Mouse (Mus musculus) adrenal gland, postnatal 14 days (tissue): ENCODE data around the gene Rpp14. TPM values are rescaled to one million over a fixed set of nuclear protein-coding genes. Genes with fewer than 3 reads are reported as not detected.

Experiments used
- DNase-seq: peaks from one replicate; pipeline ENCODE4 v3.0.0; 2021; ENCODE audit warnings: mixed read lengths
- total RNA-seq: library from RNA; stranded (reverse); gene quantifications from 2 replicates; pipeline ENCODE4 v1.2.3, GENCODE M21; 2021

Rpp14 gene
- total RNA-seq, 1 experiment from 2014 or later, result 35.8 TPM

DNA sequence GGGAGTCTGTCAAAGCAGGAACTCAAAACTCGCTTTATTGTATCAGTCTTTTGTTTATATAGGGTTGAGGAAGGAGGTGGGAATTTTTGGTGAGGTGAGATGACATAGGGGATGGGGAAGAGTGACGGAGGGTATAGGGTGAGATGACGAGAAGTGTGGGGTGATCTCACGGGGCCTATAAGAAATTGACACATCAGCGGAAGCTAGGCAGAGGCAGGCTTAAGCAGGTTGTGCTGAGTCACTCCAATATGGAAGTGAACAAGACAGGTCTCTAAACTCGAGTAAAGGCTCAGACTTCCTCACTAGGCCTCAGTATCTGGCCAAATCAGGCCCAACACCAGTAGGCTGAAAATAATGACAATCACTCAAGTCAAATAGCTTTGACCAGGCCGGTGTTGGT, 20.2 kb upstream of the Rpp14 start:
- no peak for DNase-seq

DNA sequence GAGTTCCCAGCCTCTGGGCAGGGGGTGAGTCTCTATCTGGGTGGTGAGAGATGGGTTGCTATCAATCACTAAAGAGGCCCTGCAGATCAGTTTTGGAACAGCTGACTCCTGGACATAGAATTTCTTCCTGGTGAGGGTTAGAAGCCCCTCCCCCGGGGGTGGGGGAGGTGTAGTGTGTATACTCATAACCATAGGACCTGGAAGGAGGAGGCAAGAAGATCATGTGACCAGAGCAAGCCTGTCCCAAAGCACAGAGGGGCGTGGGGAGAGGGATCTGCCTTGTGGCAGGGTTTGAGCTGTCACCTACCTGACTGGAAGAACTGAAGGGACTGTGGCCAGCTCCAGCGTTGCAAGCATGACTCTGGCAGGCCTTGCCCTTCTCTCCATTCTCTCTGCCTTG, 18.1 kb upstream of the Rpp14 start:
- DNase-seq, result no peak

DNA sequence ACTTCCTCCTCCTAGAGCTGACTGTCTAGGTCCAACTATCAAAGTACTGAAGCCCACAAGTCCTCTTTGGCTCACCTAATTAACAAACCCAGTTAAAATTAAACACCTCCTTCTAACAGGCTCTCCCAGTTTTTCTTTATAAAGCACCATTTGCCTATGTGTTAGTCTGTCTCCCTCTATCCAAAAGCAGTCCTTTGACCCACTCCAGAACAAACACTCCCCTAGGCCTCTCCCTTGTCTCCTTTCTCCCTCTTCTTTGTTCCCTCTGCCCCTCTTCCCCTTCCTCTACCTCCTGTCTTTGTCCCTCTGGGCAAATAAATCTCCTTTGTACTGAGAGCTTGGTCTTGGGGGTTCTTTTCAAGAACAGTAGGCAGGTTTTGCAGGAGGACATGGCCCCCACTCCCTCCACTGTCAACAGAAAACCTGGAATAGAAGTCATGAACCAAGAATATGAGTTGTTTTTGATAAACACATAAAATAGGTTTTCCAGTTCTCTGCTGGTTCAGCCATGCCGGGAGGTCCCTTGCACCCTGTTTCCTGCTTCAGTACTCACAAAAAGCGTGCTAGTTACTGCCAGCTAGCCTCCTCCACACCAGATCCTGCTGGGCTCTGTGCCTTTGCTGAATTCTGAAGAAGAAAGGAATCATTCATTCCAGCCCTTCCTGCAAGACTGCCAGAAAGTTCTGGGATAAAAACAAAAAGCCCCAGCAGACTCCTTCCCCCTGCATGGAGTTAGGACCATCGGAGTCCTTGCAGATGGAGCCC, 17.4 kb upstream of the Rpp14 start:
- no peak for DNase-seq

DNA sequence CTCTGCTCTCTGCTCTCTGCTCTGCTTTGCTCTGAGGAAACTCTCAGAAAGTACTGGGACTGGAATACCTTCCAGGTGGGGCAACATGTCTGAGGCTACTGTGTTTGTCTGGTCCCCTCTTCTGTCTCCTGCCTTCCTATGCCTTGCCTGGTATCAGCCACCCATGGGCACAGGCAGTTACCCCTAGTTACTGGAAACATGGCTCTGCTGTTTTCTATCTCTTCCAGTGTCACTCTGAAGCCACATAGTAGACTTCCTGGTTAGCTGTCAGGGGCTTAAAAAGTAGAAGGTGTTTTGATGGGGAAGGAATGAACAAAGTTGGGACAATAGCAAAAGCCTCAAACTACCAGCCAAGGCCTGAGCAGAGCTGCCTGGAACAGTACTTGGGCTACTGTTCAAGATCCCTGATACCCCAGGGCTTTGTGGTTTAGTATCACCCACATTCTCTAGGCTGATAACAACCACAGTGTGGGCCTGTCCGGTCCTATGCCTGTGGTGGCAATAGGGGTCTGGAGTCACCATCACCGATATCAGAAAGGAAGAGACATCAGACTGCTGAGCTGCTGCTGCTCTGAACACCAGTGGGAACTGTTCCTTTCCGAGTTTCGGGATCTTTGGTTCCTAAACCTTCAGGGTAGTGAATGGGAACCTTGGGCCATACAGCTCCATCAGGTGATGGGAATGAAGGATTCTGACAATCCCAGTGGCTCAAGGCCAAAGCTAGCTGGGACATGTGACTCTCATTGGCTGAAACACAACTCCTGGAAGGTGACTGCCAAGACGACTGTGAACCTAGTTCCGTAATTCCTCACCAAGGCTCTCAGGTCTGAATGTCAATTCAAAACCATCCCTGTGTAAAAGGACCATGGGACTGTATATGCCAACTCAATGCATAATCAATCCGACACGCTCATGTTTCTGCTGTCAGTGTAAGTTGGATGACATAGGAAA, 16.1 kb upstream of the Rpp14 start:
- peak; percentile 50 for DNase-seq

DNA sequence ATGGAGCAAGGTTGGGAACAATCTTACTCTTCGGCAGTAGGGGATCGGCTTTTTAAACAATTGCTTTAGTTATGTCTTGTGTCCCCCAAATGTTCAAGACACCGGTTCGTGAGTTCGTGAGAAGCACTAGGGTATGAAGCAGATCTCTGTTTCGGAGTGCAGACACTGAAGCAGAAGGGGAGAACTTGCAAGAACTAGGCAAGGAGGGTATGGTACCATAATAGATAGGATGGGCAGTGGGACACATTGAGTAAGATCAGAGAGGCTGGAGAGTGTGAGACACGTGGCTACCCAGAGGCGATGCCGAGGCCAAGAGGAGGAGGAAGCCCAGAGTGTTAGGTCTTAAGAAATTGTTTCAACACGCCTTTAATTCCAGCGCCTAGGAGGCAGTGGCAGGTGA, 551 bp downstream of the Rpp14 start:
- peak; percentile 56 for DNase-seq

DNA sequence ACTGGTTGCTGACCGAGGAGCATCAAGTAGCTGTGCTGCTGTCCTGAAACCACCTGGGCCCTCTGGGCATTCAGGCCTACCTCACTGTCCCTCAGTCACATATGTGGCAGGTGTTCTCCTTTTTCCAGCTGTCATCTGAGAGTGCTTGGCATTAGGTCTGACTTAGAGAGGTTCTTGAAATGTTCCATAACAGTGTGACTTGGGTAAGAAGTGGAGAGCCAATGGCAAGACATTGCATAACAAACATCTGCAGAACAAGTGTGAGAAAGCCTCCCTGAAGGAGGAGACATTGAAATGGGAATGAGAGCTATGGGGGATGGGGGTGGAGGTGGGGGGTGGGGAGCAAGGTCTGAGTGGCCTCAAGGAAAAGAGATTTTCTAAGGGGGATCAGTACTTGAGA, 2.8 kb downstream of the Rpp14 start:
- DNase-seq, result no peak

DNA sequence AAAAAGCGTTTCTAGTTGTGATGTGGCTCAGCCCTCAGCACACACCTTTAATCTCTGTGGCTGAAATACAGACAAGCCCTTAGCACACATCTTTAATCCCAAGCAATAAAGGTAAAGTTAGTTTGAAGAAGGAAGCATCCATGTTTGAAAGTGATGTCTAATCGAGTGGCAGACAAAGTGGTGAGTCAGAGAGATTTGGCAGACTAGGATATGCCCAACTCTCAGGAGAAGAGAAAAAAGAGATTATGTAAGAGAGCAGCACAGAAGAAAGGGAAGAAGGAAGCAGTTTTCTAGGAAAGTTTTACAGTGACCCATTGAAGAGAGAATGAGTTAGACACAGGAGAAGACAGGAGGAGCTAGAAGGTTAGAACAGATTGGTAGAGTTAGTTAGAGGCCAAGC, 8.8 kb downstream of the Rpp14 start:
- no peak for DNase-seq

DNA sequence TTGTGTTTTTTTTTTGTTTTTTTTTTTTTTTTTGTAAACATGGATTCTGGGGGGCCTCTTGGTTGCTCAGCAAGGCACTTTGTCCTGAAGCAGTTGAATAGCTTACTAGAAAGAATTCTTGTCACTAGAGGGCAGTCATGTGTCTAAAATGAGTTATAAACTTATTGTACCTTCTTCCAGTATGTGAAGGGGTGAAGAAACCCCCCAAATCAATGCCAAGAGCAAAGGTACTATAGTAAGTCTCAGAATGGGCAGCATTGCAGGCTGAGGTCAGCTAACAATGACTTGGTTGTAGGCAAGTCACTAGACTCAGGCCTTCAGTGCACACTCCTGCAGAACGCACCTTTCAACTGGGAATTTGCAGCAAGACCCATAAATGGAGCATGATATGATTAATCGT, 12.4 kb downstream of the Rpp14 start:
- no peak for DNase-seq

DNA sequence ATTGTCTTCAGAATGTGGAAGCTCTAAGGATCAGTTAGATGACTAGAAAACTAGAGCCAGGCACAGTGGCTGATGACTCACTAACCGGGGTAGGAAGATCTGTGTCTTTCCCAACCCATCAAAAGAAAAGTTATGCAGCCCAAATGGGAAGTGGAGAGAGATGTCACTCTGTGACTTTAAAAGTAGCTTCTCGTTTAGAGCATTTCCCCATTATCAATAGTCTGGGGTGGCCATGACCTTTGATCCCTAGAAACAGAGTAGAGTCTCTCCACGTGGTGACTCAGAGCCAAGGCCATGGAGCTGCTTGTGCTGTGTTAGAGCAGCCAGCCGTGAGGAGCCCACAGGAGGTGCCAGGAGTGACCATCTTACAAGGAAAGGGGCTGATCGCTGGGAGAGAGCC, 13.3 kb downstream of the Rpp14 start:
- peak; percentile 74 for DNase-seq

DNA sequence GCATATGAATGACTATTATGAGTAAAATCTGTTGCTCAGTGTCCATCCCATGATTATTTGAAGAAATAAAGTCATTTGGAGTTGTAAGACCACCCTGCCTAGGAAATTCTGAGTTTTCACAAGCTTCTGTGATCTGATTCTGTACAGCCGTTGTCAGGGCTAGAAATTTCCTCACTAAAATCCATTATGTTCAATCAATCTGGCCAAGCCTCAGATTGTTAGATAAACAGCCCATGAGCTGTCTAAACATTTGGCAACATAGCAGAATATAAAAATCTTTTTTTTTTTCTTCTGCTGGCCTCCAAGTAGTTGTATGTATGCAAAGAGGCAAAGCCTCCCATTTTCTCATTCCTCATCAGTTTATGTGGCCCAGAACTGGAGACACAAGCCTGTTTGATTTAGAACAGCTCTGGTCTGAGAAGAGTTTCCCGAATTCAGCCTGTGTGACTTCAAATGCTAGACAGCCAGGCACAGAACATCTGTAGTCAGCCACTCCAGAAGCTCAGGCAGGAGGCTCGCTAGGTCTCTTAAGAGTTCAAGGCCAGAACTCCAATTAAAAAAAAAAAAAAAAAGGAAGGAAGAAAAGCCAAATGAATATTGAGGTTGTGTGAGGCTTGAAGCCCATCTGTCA, 14.9 kb downstream of the Rpp14 start:
- no peak for DNase-seq

DNA sequence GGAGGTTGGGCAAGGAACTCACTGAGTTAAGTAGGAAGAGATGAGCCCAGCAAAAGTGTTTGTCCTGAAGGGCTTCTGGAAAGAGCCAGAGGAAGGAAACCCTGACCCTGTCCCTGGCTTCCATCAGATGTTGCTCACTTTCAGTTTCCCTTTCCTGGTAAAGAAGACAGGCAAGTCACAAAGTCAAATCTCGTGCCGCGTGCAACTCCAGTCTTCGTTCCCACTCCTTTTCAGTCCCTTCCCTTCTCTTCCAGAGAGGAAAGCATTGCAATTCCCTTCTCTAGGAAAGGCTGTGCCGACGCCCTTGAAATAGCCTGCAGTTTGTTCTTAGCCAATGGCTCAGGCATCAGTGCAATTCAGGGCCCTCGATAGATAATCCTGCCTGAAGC, 15.4 kb downstream of the Rpp14 start:
- DNase-seq, result peak; percentile 43

DNA sequence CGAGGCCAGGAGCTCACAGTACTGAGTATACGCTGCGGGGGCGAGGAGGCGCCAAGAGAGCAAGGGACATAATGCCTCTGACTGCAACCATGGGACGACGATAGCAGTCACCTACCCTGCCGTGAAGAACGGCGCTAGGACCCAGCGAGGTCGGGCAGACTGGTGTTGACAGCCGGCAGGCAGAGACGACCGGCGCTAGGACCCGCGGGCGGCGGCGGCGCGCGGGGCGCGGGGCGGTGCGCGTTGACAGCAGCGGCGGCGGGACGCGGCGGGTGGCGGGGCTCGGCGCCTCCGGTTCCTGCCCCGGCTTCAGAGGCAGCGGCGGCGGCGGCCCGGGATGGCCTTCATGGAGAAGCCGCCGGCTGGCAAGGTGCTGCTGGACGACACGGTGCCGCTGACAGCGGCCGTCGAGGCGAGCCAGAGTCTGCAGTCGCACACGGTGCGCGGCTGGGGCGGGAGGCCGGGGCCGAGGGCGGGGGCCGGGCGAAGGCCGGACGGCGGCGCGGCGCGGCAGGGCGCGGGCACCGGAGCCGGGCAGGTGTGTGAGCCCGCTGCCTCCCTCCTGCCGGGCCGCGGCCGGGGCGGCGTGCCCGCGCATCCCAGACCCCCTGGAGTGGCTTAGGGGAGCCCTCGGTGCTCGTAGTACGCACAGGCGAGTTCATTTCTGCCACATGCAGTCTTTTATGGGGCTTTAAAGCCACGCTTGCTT, 18.0 kb downstream of the Rpp14 start, which contains the start of gene Pxk:
TSS of gene Pxk (plus strand) at position 234 of the 709 bp plus-strand sequence.
- peak; percentile 97 for DNase-seq

DNA sequence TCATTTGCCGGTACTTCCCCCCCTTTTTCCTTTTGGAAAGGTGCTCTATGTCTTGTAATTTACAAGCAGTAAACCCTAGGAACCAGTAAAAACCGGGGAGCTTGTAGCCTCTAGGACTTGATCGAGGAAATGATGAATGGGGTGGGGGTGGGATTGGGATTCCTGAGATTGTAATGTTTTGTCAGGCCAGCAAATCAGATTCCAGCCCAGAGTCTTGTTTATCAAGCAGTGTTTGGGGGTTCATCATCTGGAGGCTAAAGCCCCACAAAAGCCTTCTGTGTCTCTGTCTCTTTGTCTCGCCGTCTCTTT, 18.5 kb downstream of the Rpp14 start:
- DNase-seq, result no peak

DNA sequence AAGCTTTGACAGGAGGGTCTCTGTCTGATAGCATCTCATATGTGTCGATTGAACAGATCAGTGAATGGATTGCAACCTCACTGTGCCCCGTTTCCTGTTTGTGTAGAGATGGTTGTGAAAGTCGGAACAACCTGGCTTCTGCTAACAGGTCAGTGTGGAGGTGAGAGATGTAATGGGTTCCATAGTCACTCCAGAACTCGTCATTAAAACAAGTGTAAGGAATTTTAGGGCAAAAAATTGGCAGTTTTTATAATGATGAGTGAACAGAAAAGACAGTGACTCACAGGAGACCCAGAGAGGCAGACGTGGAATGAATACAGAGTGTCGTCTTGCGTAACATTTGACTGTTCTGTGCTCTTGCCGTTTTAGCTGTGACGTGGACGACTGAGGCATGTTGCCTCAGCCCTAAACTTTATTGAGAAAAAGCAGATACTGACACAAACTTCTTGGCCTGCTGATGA, 19.4 kb downstream of the Rpp14 start:
- peak; percentile 53 for DNase-seq

DNA sequence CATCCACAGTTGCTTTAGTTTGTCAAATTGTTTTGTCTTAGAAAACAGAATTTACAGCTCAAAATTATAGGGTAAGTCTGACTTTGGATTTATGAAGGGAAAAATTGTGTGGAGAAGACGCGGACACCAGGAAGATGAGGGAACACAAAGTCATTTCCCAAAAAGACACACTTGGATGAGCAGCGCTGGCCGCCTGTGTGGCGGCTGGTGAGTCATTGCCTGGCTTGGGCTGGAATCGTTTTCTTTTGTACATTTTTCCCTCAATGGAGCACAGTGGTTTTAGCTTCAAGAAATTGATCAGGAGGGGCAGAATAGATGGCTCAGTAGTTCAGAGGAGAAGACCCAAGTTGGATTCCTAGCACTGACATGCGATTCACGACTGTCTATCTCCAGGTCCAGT, 21.7 kb downstream of the Rpp14 start:
- no peak for DNase-seq

DNA sequence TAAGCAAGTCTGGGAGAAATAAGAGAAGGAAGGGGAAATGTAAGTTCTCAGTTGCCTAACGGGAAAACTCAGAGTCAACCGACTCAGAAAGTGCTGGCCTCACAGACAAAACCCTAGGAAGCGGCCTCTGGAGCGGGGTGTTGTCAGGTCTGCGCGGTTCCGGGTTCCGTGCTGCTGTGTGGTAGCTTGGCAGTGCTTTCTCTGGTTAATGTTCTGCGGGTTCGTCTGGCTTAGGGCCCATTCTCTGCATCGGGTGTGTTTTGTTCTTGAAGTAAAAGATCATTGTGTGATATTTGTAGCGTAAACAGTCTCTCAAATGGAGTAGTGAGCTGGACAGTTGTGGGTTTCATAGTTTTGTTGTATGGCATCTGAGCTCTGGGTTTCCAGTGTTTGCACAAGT, 22.5 kb downstream of the Rpp14 start:
- no peak for DNase-seq

DNA sequence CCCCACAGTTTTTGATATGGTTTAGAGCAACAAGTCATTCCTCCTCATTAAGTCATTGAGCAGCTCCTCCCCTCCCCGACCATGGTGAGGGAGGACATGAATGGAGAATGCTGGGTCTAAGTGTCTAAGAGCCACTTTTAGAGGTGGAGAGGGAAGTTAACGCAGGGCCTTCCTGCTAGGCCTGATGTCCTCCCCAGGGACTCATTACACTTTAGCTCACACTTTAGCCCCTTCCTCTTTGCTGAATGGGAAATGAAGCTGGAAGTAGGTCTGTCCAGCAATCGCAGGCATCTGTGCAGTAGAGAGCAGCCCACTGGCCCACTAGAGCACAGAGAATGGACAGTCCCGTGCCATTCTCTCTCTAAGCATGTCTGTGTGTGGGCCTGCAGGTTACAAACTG, 27.9 kb downstream of the Rpp14 start:
- DNase-seq, result no peak

DNA sequence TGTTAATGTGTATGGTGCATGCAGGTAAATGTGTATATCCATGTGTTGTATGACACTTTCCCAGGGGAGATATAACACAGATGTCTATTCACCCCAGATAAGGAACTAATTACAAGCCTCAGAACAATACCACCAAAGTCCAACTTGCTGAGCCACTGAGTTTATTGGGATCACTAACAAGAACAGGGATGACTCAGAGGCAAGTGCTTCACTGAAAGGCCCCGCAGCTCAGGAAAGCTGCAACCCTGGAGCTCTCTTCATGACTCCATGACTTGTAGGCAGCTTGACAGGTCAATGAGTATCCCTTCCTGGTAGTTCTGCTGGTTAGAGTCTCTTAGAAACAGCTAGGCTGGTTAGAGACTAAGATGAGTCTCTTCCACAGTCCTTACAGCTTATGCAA, 28.8 kb downstream of the Rpp14 start:
- no peak for DNase-seq

DNA sequence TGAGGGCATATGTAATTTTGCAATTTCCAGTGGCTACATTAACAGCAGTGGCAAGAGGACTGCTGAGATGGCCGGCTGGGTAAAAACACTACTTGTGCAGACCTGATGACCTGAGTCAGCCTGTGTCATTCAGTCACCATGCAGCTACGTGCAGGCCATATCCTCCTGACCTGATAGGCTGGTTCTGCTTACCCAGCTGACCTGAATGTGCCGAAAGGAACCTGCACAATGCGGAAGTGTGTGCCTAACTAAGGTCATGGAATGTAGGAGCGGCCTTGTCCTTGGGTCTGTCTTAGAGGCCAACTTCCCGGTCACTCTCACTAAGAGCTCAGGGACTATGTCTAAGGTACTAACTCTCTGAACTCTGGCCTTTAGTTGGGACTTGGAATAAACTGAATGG, 31.4 kb downstream of the Rpp14 start:
- DNase-seq, result peak; percentile 21

DNA sequence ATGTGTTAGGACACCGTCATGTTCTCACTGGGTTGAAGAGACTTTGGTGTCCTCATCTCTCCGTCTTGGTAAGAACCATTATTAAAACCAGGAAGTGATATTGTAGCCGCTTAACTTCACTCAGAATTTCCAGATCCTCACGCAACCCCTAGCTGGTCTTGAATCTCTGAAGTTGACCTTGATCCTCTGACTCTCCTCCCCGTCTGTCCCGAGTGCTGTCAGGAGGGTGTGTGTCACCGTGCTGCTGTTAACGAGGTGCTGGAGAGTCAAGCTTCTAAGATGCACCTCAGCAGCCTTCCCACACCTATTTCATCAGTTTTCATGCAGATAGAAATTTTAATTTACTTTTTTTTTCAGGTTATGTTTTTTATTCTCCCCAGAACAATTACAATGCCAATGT, 31.9 kb downstream of the Rpp14 start:
- DNase-seq, result peak; percentile 35

DNA sequence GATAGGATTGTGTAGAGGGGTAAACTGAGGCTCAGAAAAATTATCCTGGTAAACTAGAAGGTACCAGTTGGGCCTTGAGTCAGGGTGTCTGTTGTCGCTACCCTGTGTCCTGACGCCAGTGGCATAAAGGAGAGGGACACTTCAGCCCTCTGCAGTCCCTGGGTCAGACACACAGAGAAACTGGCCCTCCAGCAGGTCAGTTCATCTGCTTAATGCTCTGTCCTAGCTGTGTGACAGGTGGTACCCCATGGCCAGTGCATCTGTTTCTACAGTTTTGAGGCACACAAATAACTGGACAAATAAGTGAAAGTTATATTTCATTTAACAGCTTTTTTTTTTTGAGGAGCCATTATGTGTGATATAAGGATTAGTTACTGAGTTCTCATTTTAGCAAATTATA, 33.4 kb downstream of the Rpp14 start:
- DNase-seq, result no peak

DNA sequence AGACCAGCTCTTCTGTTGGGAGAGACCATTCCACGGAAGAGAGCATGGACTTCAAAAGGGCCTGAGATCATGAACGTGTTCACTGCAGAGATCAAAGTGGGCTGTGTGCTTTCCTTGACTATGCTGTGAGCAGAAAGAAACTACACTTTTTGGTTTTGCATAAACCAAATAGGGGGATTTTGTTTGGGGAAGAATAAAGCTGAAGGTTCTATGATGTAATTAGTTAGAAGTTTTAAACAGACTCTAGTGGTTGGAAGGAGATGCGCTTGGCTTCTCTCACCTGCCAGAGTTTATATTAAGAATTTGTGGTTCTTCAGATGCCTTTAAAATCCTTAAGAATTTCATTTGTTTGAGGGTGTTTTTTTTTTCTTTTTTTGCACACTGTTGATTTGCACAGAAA, 34.1 kb downstream of the Rpp14 start:
- DNase-seq, result no peak
